Mouse (Mus musculus) midbrain, embryonic 12.5 days (tissue): ENCODE measurements around the gene Gm20388. TPM values are rescaled to one million over a fixed set of nuclear protein-coding genes. Genes with fewer than 3 reads are reported as not detected.
A peak's percentile ranks its signal among the peaks of the same experiment; 100 is the strongest.

Experiments used
- ATAC-seq: fragments of 200-750 bp; cut with Nextera tagmentation; 2 replicates; pipeline ENCODE4 v1.8.0; 2017; ENCODE audit warnings: low read depth, moderate TSS enrichment, moderate library complexity; ENCODE audit not compliant: low FRiP score
- H3K27ac ChIP-seq: fragments of 300-500 bp; sonication (generic); replicated peaks from 2 replicates; pipeline ENCODE4 v1.5.1; 2016; ENCODE audit warnings: mild to moderate bottlenecking
- H3K27me3 ChIP-seq: fragments of 300-500 bp; sonication (generic); 2 replicates; pipeline ENCODE4 v1.6.1; 2016; ENCODE audit warnings: mild to moderate bottlenecking
- H3K36me3 ChIP-seq: fragments of 300-500 bp; sonication (generic); 2 replicates; pipeline ENCODE4 v1.6.1; 2016
- H3K4me1 ChIP-seq: fragments of 300-500 bp; sonication (generic); 2 replicates; pipeline ENCODE4 v1.6.1; 2016
- H3K4me2 ChIP-seq: fragments of 300-500 bp; sonication (generic); replicated peaks from 2 replicates; pipeline ENCODE4 v1.6.1; 2016; ENCODE audit warnings: mild to moderate bottlenecking, moderate library complexity
- H3K4me3 ChIP-seq: fragments of 300-500 bp; sonication (generic); 2 replicates; pipeline ENCODE4 v1.5.1; 2016; ENCODE audit warnings: mild to moderate bottlenecking
- H3K9ac ChIP-seq: fragments of 300-500 bp; sonication (generic); replicated peaks from 2 replicates; pipeline ENCODE4 v1.6.1; 2016; ENCODE audit warnings: mild to moderate bottlenecking, moderate library complexity
- H3K9me3 ChIP-seq: fragments of 300-500 bp; sonication (generic); 2 replicates; pipeline ENCODE4 v1.6.1; 2016; ENCODE audit warnings: mild to moderate bottlenecking
- WGBS: fragments of 180-500 bp; shearing (Covaris S2); methylation state at CpG from one replicate; pipeline ENCODE4 v1.1.7; 2016; 5-methylcytosine and 5-hydroxymethylcytosine counted together
- polyA plus RNA-seq: library from polyadenylated mRNA; unstranded; fragments of >200 nt; fragmentation: Nextera tagmentation; extraction: Ambion mirVana; gene quantifications from 2 replicates; pipeline ENCODE4 v1.2.1, GENCODE M21; 2016

The Gm20388 gene
- polyA plus RNA-seq, 1 experiment from 2014 or later, result not detected

- no peak overlapping the region for H3K9ac ChIP-seq
- WGBS, result 70% methylated on average over 6 of the region's 6 CpGs
- H3K27me3 ChIP-seq, result peaks cover 83% of the 10 kb centered on the region
These were observed 2761.3 kb downstream of the Gm20388 start for GRCm38 (mm10) chr8:122671894-122672293.

GRCm38 (mm10) chr8:122673989-122674388 lies 2763.3 kb downstream of the Gm20388 start:
- WGBS, result 83% methylated on average over 12 of the region's 12 CpGs
- no peaks in the 10 kb centered on the region for H3K36me3 ChIP-seq
- H3K27me3 ChIP-seq, result peaks cover 93% of the 10 kb centered on the region
- H3K27ac ChIP-seq, result no peak overlapping the region
- no peak overlapping the region for H3K4me2 ChIP-seq
- H3K9me3 ChIP-seq, result no peaks in the 10 kb centered on the region
- ATAC-seq, result no peak
- peaks cover 47% of the 10 kb centered on the region for H3K4me1 ChIP-seq
- H3K4me3 ChIP-seq, result no peak overlapping the region
- H3K9ac ChIP-seq, result no peak overlapping the region

More at GRCm38 (mm10) chr8:122671894-122672293, 2761.3 kb downstream of the Gm20388 start:
- Histone ChIP-seq H3K4me2 (no peak overlapping the region), H3K36me3 (no peaks in the 10 kb centered on the region), H3K4me3 (no peak overlapping the region), H3K27ac (no peak overlapping the region), H3K9me3 (no peaks in the 10 kb centered on the region), H3K4me1 (peaks cover 43% of the 10 kb centered on the region)
- ATAC-seq, result no peak

- Histone ChIP-seq H3K4me3 (no peak overlapping the region), H3K27ac (no peak overlapping the region), H3K4me1 (peaks cover 55% of the 10 kb centered on the region), H3K4me2 (peak overlapping the region; percentile 73), H3K9ac (no peak overlapping the region), H3K9me3 (no peaks in the 10 kb centered on the region), H3K36me3 (no peaks in the 10 kb centered on the region), H3K27me3 (peaks cover 96% of the 10 kb centered on the region)
- ATAC-seq, result no peak
- 42% methylated on average over 7 of the region's 7 CpGs for WGBS
These were observed 2764.4 kb downstream of the Gm20388 start for GRCm38 (mm10) chr8:122674999-122675398.

GRCm38 (mm10) chr8:122675596-122676420 lies 2765.2 kb downstream of the Gm20388 start:
- Histone ChIP-seq H3K36me3 (no peaks in the 10 kb centered on the region), H3K4me1 (peaks cover 53% of the 10 kb centered on the region), H3K27me3 (peaks cover 96% of the 10 kb centered on the region), H3K4me2 (peak overlapping the region; percentile 73), H3K9me3 (no peaks in the 10 kb centered on the region), H3K4me3 (peak overlapping the region; percentile 66), H3K9ac (peak overlapping the region; percentile 79), H3K27ac (no peak overlapping the region; the same call in 1 of the 2 replicates)
- WGBS, result 76% methylated on average over 17 of the region's 17 CpGs
- no peak for ATAC-seq

GRCm38 (mm10) chr8:122676621-122677480 lies 2766.2 kb downstream of the Gm20388 start:
- no peaks in the 10 kb centered on the region for H3K36me3 ChIP-seq
- peaks cover 49% of the 10 kb centered on the region for H3K4me1 ChIP-seq
- H3K27ac ChIP-seq, result peak overlapping the region; percentile 90
- H3K9ac ChIP-seq, result peak overlapping the region; percentile 79
- peak; percentile 21; the same call in 1 of the 2 replicates for ATAC-seq
- H3K9me3 ChIP-seq, result no peaks in the 10 kb centered on the region
- peak overlapping the region; percentile 73 for H3K4me2 ChIP-seq
- WGBS, result 14% methylated on average over 16 of the region's 16 CpGs
- peak overlapping the region; percentile 66 for H3K4me3 ChIP-seq
- H3K27me3 ChIP-seq, result peaks cover 96% of the 10 kb centered on the region

- H3K4me1 ChIP-seq, result peaks cover 49% of the 10 kb centered on the region
- H3K27me3 ChIP-seq, result peaks cover 96% of the 10 kb centered on the region
- peak overlapping the region; percentile 79 for H3K9ac ChIP-seq
- no peaks in the 10 kb centered on the region for H3K36me3 ChIP-seq
- peak overlapping the region; percentile 66 for H3K4me3 ChIP-seq
- peak; percentile 38 for ATAC-seq
- H3K27ac ChIP-seq, result peak overlapping the region; percentile 90
- peak overlapping the region; percentile 73 for H3K4me2 ChIP-seq
- no peaks in the 10 kb centered on the region for H3K9me3 ChIP-seq
- under 1% methylated on average over 30 of the region's 35 CpGs for WGBS
These were observed 2766.9 kb downstream of the Gm20388 start for GRCm38 (mm10) chr8:122677481-122678021.

- H3K27ac ChIP-seq, result peak overlapping the region; percentile 90
- no peaks in the 10 kb centered on the region for H3K36me3 ChIP-seq
- peaks cover 93% of the 10 kb centered on the region for H3K27me3 ChIP-seq
- H3K9ac ChIP-seq, result peak overlapping the region; percentile 79
- H3K4me3 ChIP-seq, result peak overlapping the region; percentile 66
- under 1% methylated on average over 95 of the region's 127 CpGs for WGBS
- no peaks in the 10 kb centered on the region for H3K9me3 ChIP-seq
- ATAC-seq, result peak; percentile 81
- H3K4me1 ChIP-seq, result peaks cover 49% of the 10 kb centered on the region
- peak overlapping the region; percentile 73 for H3K4me2 ChIP-seq
These were observed 2767.6 kb downstream of the Gm20388 start for GRCm38 (mm10) chr8:122678061-122678895.

GRCm38 (mm10) chr8:122678896-122679210 lies 2768.2 kb downstream of the Gm20388 start:
- peak overlapping the region; percentile 73 for H3K4me2 ChIP-seq
- H3K36me3 ChIP-seq, result no peaks in the 10 kb centered on the region
- no peaks in the 10 kb centered on the region for H3K9me3 ChIP-seq
- no peak for ATAC-seq
- H3K9ac ChIP-seq, result no peak overlapping the region
- under 1% methylated on average over 14 of the region's 14 CpGs for WGBS
- peaks cover 49% of the 10 kb centered on the region for H3K4me1 ChIP-seq
- peak overlapping the region; percentile 66 for H3K4me3 ChIP-seq
- peaks cover 87% of the 10 kb centered on the region for H3K27me3 ChIP-seq
- peak overlapping the region; percentile 90 for H3K27ac ChIP-seq

GRCm38 (mm10) chr8:122679325-122679920 lies 2768.8 kb downstream of the Gm20388 start:
- Histone ChIP-seq H3K9ac (no peak overlapping the region), H3K27ac (peak overlapping the region; percentile 90)

GRCm38 (mm10) chr8:122680171-122680570 lies 2769.5 kb downstream of the Gm20388 start:
- Histone ChIP-seq H3K27me3 (peaks cover 74% of the 10 kb centered on the region), H3K9me3 (no peaks in the 10 kb centered on the region), H3K9ac (no peak overlapping the region), H3K36me3 (no peaks in the 10 kb centered on the region), H3K4me1 (peaks cover 44% of the 10 kb centered on the region), H3K27ac (peak overlapping the region; percentile 39; the same call in 1 of the 2 replicates), H3K4me3 (no peak overlapping the region), H3K4me2 (no peak overlapping the region)
- WGBS, result 38% methylated on average over 7 of the region's 7 CpGs
- ATAC-seq, result no peak

More at GRCm38 (mm10) chr8:122679325-122679920, 2768.8 kb downstream of the Gm20388 start:
- Histone ChIP-seq H3K4me1 (peaks cover 45% of the 10 kb centered on the region), H3K4me2 (peak overlapping the region; percentile 73), H3K4me3 (no peak overlapping the region), H3K27me3 (peaks cover 81% of the 10 kb centered on the region), H3K9me3 (no peaks in the 10 kb centered on the region), H3K36me3 (no peaks in the 10 kb centered on the region)
- WGBS, result 26% methylated on average over 11 of the region's 11 CpGs
- ATAC-seq, result no peak

- Histone ChIP-seq H3K27me3 (peaks cover 52% of the 10 kb centered on the region), H3K9ac (no peak overlapping the region), H3K4me3 (no peak overlapping the region), H3K4me1 (peaks cover 30% of the 10 kb centered on the region), H3K27ac (no peak overlapping the region), H3K9me3 (no peaks in the 10 kb centered on the region), H3K36me3 (no peaks in the 10 kb centered on the region), H3K4me2 (no peak overlapping the region)
- 93% methylated on average over 11 of the region's 11 CpGs for WGBS
- ATAC-seq, result no peak
These were observed 2772.2 kb downstream of the Gm20388 start for GRCm38 (mm10) chr8:122682820-122683219.
